In the genomic region with DNA sequence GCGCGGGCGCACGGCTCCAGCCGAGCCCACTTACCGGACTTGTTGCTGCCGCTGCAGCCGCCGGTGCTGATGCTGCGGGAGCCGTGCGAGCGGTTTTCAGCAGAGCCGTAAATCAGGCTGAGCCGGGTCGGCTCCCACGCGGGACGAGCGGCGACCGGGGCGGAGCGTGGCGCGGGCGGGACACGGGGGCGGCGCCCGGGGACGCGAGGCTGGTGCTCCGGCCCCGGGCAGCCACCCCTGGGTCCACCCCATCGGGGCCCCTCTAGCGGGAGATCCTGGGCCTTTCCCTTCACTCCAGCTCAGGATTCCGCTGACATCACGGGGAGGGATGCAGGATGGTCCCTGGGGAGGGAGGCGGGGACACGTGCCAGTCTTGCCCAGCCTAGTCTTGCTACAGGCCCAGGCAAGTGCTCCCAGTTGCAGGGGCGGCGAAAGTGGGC, we compare ENCODE assay signal across 8 mouse cellular contexts. TPM values are rescaled to one million over a fixed set of nuclear protein-coding genes. Genes with fewer than 3 reads are reported as not detected.
DNase-seq lines count a peak whose midpoint lies in the region; ATAC-seq and TF ChIP-seq lines count a peak whose summit lies in the region.

A gene (minus strand): TSS at position 326 of the 440 bp plus-strand sequence.

- H3K27me3 ChIP-seq in forebrain, embryonic 11.5 days (ENCODE audit: control insufficient read depth, insufficient read depth, low read length), result no peaks in the 10 kb centered on the region; the same call in 1 of the 2 replicates
- peaks cover 5% of the 10 kb centered on the region; the same call in 1 of the 2 replicates for H3K27me3 ChIP-seq in heart, embryonic 14.5 days (ENCODE audit: control insufficient read depth, insufficient read depth, low read length)
- H3K27me3 ChIP-seq in liver, embryonic 11.5 days (replicated peaks; ENCODE audit: control insufficient read depth, insufficient read depth, low read length), result peaks cover 16% of the 10 kb centered on the region

- H3K9ac ChIP-seq in forebrain, embryonic 11.5 days (ENCODE audit: low read length), result peak within 1 kb of the TSS; percentile 71
- peak within 1 kb of the TSS; percentile 74 for H3K9ac ChIP-seq in heart, embryonic 14.5 days (ENCODE audit: low read length)
- H3K9ac ChIP-seq in liver, embryonic 11.5 days (ENCODE audit: low read depth, low read length), result peak within 1 kb of the TSS; percentile 34; the same call in 1 of the 2 replicates

- 0 out of 2 replicates have a peak, but pooled peaks cover 3% of the 10 kb centered on the region for H3K4me1 ChIP-seq in forebrain, embryonic 11.5 days (replicated peaks; ENCODE audit: control insufficient read depth, insufficient read depth, low read length)
- H3K4me1 ChIP-seq in heart, embryonic 14.5 days (ENCODE audit: control insufficient read depth in 2 of 2, insufficient read depth in 2 of 2, low read length in 2 of 2), result peaks cover 0 to 2% of the 10 kb centered on the region in 2 experiments; a peak in 2 of 4 replicates
- H3K4me1 ChIP-seq in liver, embryonic 11.5 days (replicated peaks; ENCODE audit: control insufficient read depth, insufficient read depth, low read length), result no peaks in the 10 kb centered on the region; the same call in 1 of the 2 replicates

- no peak for TF ChIP-seq CTCF in brain, embryonic 14.5 days (IDR thresholded peaks at IDR 0.05; ENCODE audit: borderline replicate concordance, extremely low read depth, insufficient read depth, insufficient read length)

- H3K36me3 ChIP-seq in forebrain, embryonic 11.5 days (ENCODE audit: control insufficient read depth, insufficient read depth, low read length), result no peaks in the 10 kb centered on the region
- H3K36me3 ChIP-seq in heart, embryonic 14.5 days (ENCODE audit: control insufficient read depth, insufficient read depth, low read length), result no peaks in the 10 kb centered on the region
- H3K36me3 ChIP-seq in liver, embryonic 11.5 days (ENCODE audit: control insufficient read depth, insufficient read depth, low read length), result no peaks in the 10 kb centered on the region

- peak; percentile 91 for ATAC-seq in forebrain, embryonic 11.5 days (replicated peaks; ENCODE audit: low FRiP score)
- ATAC-seq in heart, embryonic 14.5 days (ENCODE audit: insufficient number of reproducible peaks, insufficient read depth, low FRiP score, low read depth), result peak; percentile 76
- ATAC-seq in liver, embryonic 11.5 days (replicated peaks; ENCODE audit: low FRiP score), result no peak; the same call in 1 of the 2 replicates

- TF ChIP-seq POLR2A in brain, embryonic 14.5 days (IDR thresholded peaks at IDR 0.05; ENCODE audit: borderline replicate concordance, extremely low read depth, insufficient read depth, insufficient read length, poor library complexity, severe bottlenecking), result no peak

- peak within 1 kb of the TSS; percentile 64 for H3K4me3 ChIP-seq in forebrain, embryonic 11.5 days (ENCODE audit: low read depth, low read length)
- H3K4me3 ChIP-seq in heart, embryonic 14.5 days (ENCODE audit: control insufficient read depth in 1 of 2, insufficient read depth in 1 of 2, low read depth in 1 of 2, low read length in 2 of 2), result peak within 1 kb of the TSS; percentile 52 to 72
- peak within 1 kb of the TSS; percentile 56 for H3K4me3 ChIP-seq in liver, embryonic 11.5 days (ENCODE audit: low read depth, low read length)

- no peak within 1 kb of the TSS for H3K27ac ChIP-seq in forebrain, embryonic 11.5 days (ENCODE audit: low read depth, low read length)
- no peak within 1 kb of the TSS for H3K27ac ChIP-seq in heart, embryonic 14.5 days (replicated peaks in 1 of 2; ENCODE audit: control insufficient read depth in 1 of 2, insufficient read depth in 1 of 2, low read depth in 2 of 2, low read length in 2 of 2)
- H3K27ac ChIP-seq in liver, embryonic 11.5 days (ENCODE audit: low read depth, low read length), result no peak within 1 kb of the TSS

- peak; percentile 66 for DNase-seq in CD4-positive, CD25-positive, alpha-beta regulatory T cell, adult 2 months (ENCODE audit: low read depth, low spot score)
- peak; percentile 94 for DNase-seq in brain, embryonic 14.5 days (ENCODE audit: low read depth)
- DNase-seq in forebrain, embryonic 11.5 days (ENCODE audit: low spot score), result peak; percentile 86
- DNase-seq in kidney, postnatal 10 days, result peak; percentile 74
- peak; percentile 51 for DNase-seq in liver, embryonic 11.5 days (ENCODE audit: low spot score)
- peak; percentile 5 to 10 for DNase-seq in natural killer cell, adult 2 months (ENCODE audit: low spot score in 2 of 2)
- peak; percentile 39 for DNase-seq in testis, postnatal 14 days (ENCODE audit: low spot score)

- H3K9me3 ChIP-seq in forebrain, embryonic 11.5 days (ENCODE audit: control insufficient read depth, low read length), result no peaks in the 10 kb centered on the region
- 0 out of 2 replicates have a peak, but pooled peaks cover 3% of the 10 kb centered on the region for H3K9me3 ChIP-seq in heart, embryonic 14.5 days (ENCODE audit: control insufficient read depth, low read length)
- H3K9me3 ChIP-seq in liver, embryonic 11.5 days (ENCODE audit: control insufficient read depth, low read length), result no peaks in the 10 kb centered on the region

- WGBS in forebrain, embryonic 11.5 days, result under 1% methylated on average over 43 of the region's 43 CpGs
- WGBS in heart, embryonic 14.5 days, result under 1% methylated on average over 41 of the region's 43 CpGs
- 3% methylated on average over 43 of the region's 43 CpGs for WGBS in liver, embryonic 11.5 days

- H3K4me2 ChIP-seq in forebrain, embryonic 11.5 days (ENCODE audit: low read depth, low read length, severe bottlenecking), result peak within 1 kb of the TSS; percentile 95
- H3K4me2 ChIP-seq in heart, embryonic 14.5 days (ENCODE audit: low read length), result peak within 1 kb of the TSS; percentile 99
- peak within 1 kb of the TSS; percentile 92 for H3K4me2 ChIP-seq in liver, embryonic 11.5 days

RNA-seq across cellular contexts. Expression of the gene that starts here (rescaled TPM):
- polyA plus RNA-seq in brain, embryonic 14.5 days (2012; rRNA removed), result 2.4 and 3.6 TPM in 2 replicates
- 3.4 and 3.8 TPM in 2 replicates for polyA plus RNA-seq in forebrain, embryonic 11.5 days (2014; fragmentation: Nextera tagmentation; extraction: Ambion mirVana)
- polyA plus RNA-seq in heart, embryonic 14.5 days (2014; fragmentation: Nextera tagmentation; extraction: Ambion mirVana), result 0.49 and 0.54 TPM in 2 replicates
- 0.21 and 0.31 TPM in 2 replicates for polyA plus RNA-seq in liver, embryonic 11.5 days (2014; fragmentation: Nextera tagmentation; extraction: Ambion mirVana)

Comparison
In these comparisons a context has a peak if more than half of its experiments do, and no peak if none do; other contexts are left out.
1. Peak in ATAC-seq, H3K4me3 ChIP-seq, H3K9ac ChIP-seq and H3K4me2 ChIP-seq in heart, embryonic 14.5 days; RNA of the gene not detected or under 1 TPM.
2. Peak in DNase-seq, H3K4me3 ChIP-seq, H3K9ac ChIP-seq and H3K4me2 ChIP-seq in liver, embryonic 11.5 days; RNA of the gene not detected or under 1 TPM.
3. DNase-seq: peak in every context shown above with its lines; median percentile 94 in brain, embryonic 14.5 days; 86 in forebrain, embryonic 11.5 days; 74 in kidney, postnatal 10 days; 66 in CD4-positive, CD25-positive, alpha-beta regulatory T cell, adult 2 months; 51 in liver, embryonic 11.5 days; 39 in testis, postnatal 14 days; 8 in natural killer cell, adult 2 months.